Mouse (Mus musculus) thymus, postnatal 14 days (tissue): ENCODE data around the gene Atpif1.
A peak's percentile ranks its signal among the peaks of the same experiment; 100 is the strongest.

Experiments
- DNase-seq: peaks from one replicate; pipeline ENCODE4 v3.0.0; 2021

Atpif1 gene

GRCm38 (mm10) chr4:132524808-132525207 lies 8.7 kb downstream of the Atpif1 start:
- no peak for DNase-seq

GRCm38 (mm10) chr4:132524321-132524741 lies 9.1 kb downstream of the Atpif1 start:
- DNase-seq: no peak

GRCm38 (mm10) chr4:132519188-132519587 lies 14.3 kb downstream of the Atpif1 start:
- no peak for DNase-seq

GRCm38 (mm10) chr4:132518066-132518465 lies 15.4 kb downstream of the Atpif1 start:
- no peak for DNase-seq

GRCm38 (mm10) chr4:132515369-132516155 lies 17.9 kb downstream of the Atpif1 start:
- peak; percentile 92 for DNase-seq

- peak; percentile 86 for DNase-seq
These were observed 18.8 kb downstream of the Atpif1 start for GRCm38 (mm10) chr4:132514555-132515135.

GRCm38 (mm10) chr4:132513395-132514273 lies 19.8 kb downstream of the Atpif1 start:
- no peak for DNase-seq

GRCm38 (mm10) chr4:132512080-132512479 lies 21.4 kb downstream of the Atpif1 start:
- DNase-seq: no peak

GRCm38 (mm10) chr4:132510352-132510798 lies 23.1 kb downstream of the Atpif1 start, which contains the start of gene Sesn2:
Gene Sesn2, minus strand, starts transcription at chr4:132510501.
- DNase-seq: peak; percentile 98

- peak; percentile 40 for DNase-seq
These were observed 23.7 kb downstream of the Atpif1 start for GRCm38 (mm10) chr4:132509621-132510296.

- DNase-seq: no peak
These were observed 26.2 kb downstream of the Atpif1 start for GRCm38 (mm10) chr4:132507210-132507609.

GRCm38 (mm10) chr4:132506250-132506649 lies 27.2 kb downstream of the Atpif1 start:
- DNase-seq: no peak

GRCm38 (mm10) chr4:132505800-132506199 lies 27.7 kb downstream of the Atpif1 start:
- no peak for DNase-seq

GRCm38 (mm10) chr4:132505034-132505738 lies 28.3 kb downstream of the Atpif1 start:
- DNase-seq: no peak

- no peak for DNase-seq
These were observed 30.1 kb downstream of the Atpif1 start for GRCm38 (mm10) chr4:132503344-132503743.

- no peak for DNase-seq
These were observed 31.8 kb downstream of the Atpif1 start for GRCm38 (mm10) chr4:132501639-132502038.

GRCm38 (mm10) chr4:132494271-132494918 lies 39.1 kb downstream of the Atpif1 start:
- no peak for DNase-seq

- no peak for DNase-seq
These were observed 41.0 kb downstream of the Atpif1 start for GRCm38 (mm10) chr4:132492178-132493060.

GRCm38 (mm10) chr4:132491748-132492147 lies 41.7 kb downstream of the Atpif1 start:
- no peak for DNase-seq

- no peak for DNase-seq
These were observed 42.4 kb downstream of the Atpif1 start for GRCm38 (mm10) chr4:132491057-132491456.
